Mouse (Mus musculus) lung, postnatal 4 days (tissue): ENCODE measurements around the gene Rab3il1.

ENCODE experiments used
- DNase-seq, 2 experiments: peaks; one replicate each; pipeline ENCODE4 v3.0.0; 2021

The Rab3il1 gene

GRCm38 (mm10) chr19:10042232-10042631 lies 40.8 kb downstream of the Rab3il1 start:
- peak in 1 of 2 experiments; percentile 62 for DNase-seq

- DNase-seq, result no peak
Observed at GRCm38 (mm10) chr19:10042816-10043215, 41.3 kb downstream of the Rab3il1 start.

- DNase-seq, result peak; percentile 59 to 73
Observed at GRCm38 (mm10) chr19:10043643-10044042, 42.2 kb downstream of the Rab3il1 start.

- no peak for DNase-seq
Observed at GRCm38 (mm10) chr19:10045707-10046106, 44.2 kb downstream of the Rab3il1 start.

- DNase-seq, result peak in 1 of 2 experiments; percentile 3
Observed at GRCm38 (mm10) chr19:10046346-10046745, 44.9 kb downstream of the Rab3il1 start.

GRCm38 (mm10) chr19:10046983-10047382 lies 45.5 kb downstream of the Rab3il1 start:
- peak in 1 of 2 experiments; percentile 20 for DNase-seq

- peak in 1 of 2 experiments; percentile 3 for DNase-seq
Observed at GRCm38 (mm10) chr19:10049533-10049932, 48.1 kb downstream of the Rab3il1 start.

GRCm38 (mm10) chr19:10050438-10050837 lies 49.0 kb downstream of the Rab3il1 start:
- peak in 1 of 2 experiments; percentile 4 for DNase-seq

GRCm38 (mm10) chr19:10052698-10053097 lies 51.2 kb downstream of the Rab3il1 start:
- no peak for DNase-seq

- DNase-seq, result peak; percentile 23 to 70
Observed at GRCm38 (mm10) chr19:10053692-10054260, 52.3 kb downstream of the Rab3il1 start.

- DNase-seq, result peak; percentile 13 to 53
Observed at GRCm38 (mm10) chr19:10054361-10055075, 53.0 kb downstream of the Rab3il1 start.

- no peak for DNase-seq
Observed at GRCm38 (mm10) chr19:10055261-10055660, 53.8 kb downstream of the Rab3il1 start.

GRCm38 (mm10) chr19:10055783-10056660 lies 54.6 kb downstream of the Rab3il1 start:
- DNase-seq, result peak; percentile 27 to 40

- no peak for DNase-seq
Observed at GRCm38 (mm10) chr19:10056686-10057085, 55.2 kb downstream of the Rab3il1 start.

- DNase-seq, result peak; percentile 63 to 77
Observed at GRCm38 (mm10) chr19:10057486-10058351, 56.2 kb downstream of the Rab3il1 start.

GRCm38 (mm10) chr19:10058352-10058825 lies 56.9 kb downstream of the Rab3il1 start:
- DNase-seq, result no peak

- DNase-seq, result no peak
Observed at GRCm38 (mm10) chr19:10058876-10059427, 57.5 kb downstream of the Rab3il1 start.

GRCm38 (mm10) chr19:10059911-10060567 lies 58.6 kb downstream of the Rab3il1 start:
- DNase-seq, result peak; percentile 59 to 84

GRCm38 (mm10) chr19:10060783-10061590 lies 59.5 kb downstream of the Rab3il1 start:
- DNase-seq, result peak in 1 of 2 experiments; percentile 34

- DNase-seq, result no peak
Observed at GRCm38 (mm10) chr19:10061624-10062023, 60.2 kb downstream of the Rab3il1 start.
